Mouse (Mus musculus) retina, adult 2 months (tissue): Measurements from ENCODE around the gene Gpn3.

ENCODE experiments used
- DNase-seq: peaks from one replicate; pipeline ENCODE4 v3.0.0-alpha.2; 2012; ENCODE audit warnings: low read depth, low spot score

Gene Gpn3

DNA sequence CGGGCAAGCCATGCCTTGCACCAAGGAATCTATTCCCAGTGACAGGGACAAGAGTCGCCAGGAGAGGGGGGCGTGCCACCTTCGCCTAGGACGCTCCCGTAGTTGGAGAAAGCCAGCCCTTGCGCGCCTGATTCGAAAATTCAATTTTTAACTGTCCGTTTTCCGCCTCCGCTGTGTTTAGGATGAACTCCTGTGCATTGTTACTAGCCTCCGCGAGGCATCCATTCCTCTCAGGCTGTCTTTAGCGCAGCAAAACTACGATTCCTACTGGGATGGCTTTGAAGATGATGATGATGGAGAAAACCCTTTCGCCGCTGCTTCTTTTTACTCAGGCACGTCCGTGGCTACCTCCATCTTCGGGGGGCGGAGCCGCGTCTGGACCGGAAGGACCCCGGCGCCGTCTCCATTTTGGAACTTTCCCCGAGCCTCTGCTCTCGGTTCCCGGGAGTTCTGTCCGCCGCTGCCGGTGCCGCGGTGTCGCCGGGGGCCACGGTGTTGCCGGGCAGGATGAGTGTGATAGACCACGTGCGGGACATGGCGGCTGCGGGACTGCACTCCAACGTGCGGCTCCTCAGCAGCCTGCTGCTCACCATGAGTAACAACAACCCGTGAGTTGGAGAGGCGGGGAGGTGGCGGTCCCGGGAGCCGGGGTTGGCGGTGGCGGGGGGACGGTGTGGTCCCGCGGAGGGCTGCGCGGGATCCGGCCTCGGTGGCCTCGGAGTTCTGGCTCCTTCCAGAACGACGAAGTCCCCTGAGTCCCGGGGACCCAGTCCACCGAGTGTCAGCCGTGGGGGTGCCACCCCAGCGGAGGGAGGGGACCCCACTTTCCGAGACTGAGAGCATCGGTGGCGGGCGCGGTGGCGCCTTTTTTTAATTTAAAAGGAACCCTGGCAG, 50.6 kb downstream of the Gpn3 start:
- DNase-seq, result peak; percentile 76

DNA sequence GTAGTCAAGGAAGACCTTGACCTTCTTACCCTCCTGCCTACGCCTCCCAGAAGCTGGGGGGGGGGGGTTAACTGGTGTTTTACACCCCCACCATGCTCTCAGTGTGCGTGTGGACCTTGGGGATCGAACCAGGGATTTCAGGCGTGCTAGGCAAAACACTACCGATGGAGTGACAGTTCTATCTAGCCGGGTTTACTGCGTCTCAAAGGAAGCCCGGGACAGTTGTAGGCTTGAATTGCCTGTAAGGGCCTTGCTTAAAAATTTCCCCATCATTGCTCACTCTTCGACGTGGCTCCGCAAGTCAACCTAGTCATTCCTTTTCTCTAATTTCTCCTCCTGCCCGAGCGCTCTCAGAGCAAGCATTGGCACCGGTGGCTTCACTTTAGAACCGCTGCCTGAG, 51.4 kb downstream of the Gpn3 start:
- no peak for DNase-seq

DNA sequence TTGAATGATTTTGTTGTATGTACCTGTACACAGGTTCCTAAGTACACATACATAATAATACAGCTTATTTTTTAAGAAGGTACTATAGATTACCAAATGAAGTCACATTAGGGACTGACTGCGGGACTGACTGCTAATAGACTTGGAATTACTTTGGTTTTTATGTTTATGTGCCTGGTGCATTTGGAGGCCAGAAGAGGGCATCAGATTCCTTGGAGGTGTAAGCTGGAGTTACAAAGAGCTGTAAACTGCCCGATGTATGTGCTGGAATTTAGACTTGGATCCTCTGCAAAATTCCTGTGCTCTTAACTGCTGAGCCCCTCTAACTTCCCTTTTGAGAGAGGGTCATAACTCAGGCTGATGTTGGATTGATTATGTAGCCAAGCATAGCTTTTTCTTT, 53.9 kb downstream of the Gpn3 start:
- no peak for DNase-seq

DNA sequence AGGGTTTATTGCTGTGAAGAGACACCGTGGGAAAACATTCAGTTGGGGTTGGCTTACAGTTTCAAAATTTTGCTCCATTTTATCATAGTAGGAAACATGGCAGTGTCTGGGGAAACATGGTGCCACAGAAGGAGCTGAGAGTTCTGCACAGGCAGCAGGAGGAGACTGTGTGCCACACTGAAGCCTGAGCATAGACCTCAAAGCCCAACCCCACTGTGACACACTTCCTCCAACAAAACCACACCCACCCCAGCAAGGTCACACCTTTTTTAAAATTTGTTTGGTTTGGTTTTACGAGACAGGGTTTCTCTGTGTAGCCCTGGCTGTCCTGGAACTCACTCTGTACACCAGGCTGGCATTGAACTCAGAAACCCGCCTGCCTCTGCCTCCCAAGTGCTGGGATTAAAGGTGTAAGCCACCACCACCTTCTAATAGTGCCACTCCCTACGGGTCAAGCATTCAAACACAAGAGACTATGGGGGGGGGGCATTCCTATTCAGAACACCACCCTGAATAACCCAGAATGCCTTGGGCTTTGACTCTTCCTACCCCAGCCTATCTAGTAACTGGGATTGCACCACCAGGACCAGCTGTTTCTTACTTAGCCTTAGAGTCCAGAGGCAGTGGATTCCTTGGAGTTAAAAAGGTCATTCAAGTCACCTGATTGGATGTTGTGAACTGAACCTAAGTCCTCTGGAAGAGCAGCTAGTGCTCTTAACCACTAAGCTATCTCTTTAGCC, 58.5 kb downstream of the Gpn3 start:
- DNase-seq, result no peak

DNA sequence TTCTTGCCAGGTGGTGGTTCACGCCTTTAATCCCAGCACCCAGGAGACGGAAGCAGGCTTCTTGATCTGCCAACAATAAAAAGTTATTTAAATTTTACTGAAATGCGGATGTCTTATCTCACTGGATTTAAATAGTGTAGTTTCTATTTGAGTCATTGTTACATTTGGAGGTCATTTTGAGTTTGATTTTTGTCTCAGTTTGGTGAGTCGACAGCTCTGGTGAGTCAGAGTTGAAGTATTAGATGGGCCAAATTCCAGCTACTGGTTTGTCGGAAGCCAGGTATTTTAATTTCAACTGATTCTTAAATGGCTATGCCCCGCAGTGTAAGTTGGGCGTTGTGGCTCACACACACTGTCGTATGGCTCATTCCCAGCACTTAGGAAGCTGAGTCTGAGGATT, 59.5 kb downstream of the Gpn3 start:
- DNase-seq, result no peak
